Mouse (Mus musculus): ENCODE results near the gene Slc22a2. TPM values are rescaled to one million over a fixed set of nuclear protein-coding genes. Genes with fewer than 3 reads are reported as not detected.

Slc22a2 gene
- not detected for total RNA-seq (2023)

DNA sequence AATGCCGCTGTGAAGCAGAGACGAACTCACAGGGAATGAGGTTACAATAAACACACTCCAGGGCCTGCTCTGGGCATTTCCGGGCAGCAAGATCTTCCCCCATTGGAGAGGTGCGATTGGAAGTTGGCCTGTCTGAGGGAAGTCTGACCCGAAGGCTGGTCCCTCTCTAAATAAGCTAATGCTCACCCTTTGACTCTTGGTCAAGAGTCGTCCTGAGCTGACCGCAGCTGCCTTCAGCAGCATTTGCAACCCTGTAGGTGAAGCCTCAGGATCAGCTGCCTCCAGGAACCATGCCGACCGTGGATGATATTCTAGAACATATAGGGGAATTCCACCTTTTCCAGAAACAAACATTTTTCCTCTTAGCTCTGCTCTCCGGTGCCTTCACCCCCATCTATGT lies at the start of gene Slc22a2:
TSS of gene Slc22a2 (plus strand) at position 142 of the 400 bp plus-strand sequence.

DNA sequence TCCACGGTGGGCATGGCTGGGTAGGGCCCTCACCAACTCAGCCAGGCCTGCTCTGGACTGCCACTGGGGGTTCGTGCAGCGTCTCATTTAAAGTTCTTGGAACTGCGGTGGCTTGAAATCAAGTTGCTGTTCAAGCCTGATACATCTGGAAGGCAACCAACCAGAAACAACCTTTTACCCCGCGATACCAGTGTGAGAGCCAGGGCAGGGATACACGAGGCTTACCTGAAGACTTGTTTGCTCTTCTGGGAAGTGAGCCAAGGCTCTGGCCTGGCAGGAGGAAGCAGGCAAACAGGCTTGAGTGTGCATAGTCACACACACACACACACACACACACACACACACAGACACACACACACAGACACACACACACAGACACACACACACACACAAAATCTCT lies 91.7 kb downstream of the Slc22a2 start, which contains the start of gene Slc22a1:
TSS of gene Slc22a1 (minus strand) at position 184 of the 400 bp plus-strand sequence.

Other genes starting within 250 kb of the Slc22a2 start
- gene Plg, start 205.5 kb upstream of the Slc22a2 start, total RNA-seq (2023): not detected
- 0.41 TPM for gene Slc22a3, start 76.4 kb upstream of the Slc22a2 start, total RNA-seq (2023)
- not detected for gene Slc22a1, start 91.7 kb downstream of the Slc22a2 start, total RNA-seq (2023)
- gene Igf2r, start 185.5 kb downstream of the Slc22a2 start, total RNA-seq (2023): 37.3 TPM

Data from CD4-positive naive resting alpha-beta T cell, adult 76 days (primary cell).